Mouse (Mus musculus) gastrocnemius, adult 18-20 months (tissue): ENCODE results near the gene Lhx3. TPM values are rescaled to one million over a fixed set of nuclear protein-coding genes. Genes with fewer than 3 reads are reported as not detected.

ENCODE experiments used
- DNase-seq: peaks from one replicate; pipeline ENCODE4 v3.0.0; 2021; ENCODE audit warnings: low spot score
- total RNA-seq, 2 experiments: library from RNA; stranded (reverse); gene quantifications; 2 replicates each; pipeline ENCODE4 v1.2.3; 2021

Lhx3 gene
- total RNA-seq, 2 experiments from 2014 or later: not detected

DNA sequence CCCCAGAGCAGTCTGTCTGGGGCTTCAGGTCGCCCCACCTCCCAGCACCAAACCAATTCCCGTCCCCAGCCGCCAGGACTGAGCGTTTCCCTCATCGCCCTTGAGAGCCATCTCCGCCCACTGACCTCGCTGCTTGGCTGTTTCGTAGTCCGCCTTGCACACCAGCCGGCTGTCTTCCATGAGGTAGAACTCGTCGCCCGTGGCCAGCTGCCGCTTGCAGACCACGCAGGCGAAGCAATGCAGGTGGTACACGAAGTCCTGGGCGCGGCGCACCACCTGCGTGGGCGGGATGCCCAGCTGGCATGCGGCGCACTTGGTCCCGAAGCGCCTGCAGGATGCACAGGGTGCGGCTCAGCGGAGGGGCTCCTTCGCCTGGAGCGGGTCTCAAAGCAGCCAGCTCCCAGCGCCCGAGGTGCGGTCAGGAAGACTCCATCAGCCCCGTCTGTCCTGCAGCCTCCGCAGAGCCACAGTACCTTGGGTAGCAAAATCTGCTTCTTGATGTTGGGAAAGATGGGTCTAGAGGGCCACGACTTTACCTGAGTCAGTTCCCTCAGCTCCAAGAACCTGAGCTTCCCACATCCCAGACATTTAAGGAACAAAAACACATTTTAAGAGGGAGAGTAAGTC, 5.1 kb downstream of the Lhx3 start:
- DNase-seq: no peak

DNA sequence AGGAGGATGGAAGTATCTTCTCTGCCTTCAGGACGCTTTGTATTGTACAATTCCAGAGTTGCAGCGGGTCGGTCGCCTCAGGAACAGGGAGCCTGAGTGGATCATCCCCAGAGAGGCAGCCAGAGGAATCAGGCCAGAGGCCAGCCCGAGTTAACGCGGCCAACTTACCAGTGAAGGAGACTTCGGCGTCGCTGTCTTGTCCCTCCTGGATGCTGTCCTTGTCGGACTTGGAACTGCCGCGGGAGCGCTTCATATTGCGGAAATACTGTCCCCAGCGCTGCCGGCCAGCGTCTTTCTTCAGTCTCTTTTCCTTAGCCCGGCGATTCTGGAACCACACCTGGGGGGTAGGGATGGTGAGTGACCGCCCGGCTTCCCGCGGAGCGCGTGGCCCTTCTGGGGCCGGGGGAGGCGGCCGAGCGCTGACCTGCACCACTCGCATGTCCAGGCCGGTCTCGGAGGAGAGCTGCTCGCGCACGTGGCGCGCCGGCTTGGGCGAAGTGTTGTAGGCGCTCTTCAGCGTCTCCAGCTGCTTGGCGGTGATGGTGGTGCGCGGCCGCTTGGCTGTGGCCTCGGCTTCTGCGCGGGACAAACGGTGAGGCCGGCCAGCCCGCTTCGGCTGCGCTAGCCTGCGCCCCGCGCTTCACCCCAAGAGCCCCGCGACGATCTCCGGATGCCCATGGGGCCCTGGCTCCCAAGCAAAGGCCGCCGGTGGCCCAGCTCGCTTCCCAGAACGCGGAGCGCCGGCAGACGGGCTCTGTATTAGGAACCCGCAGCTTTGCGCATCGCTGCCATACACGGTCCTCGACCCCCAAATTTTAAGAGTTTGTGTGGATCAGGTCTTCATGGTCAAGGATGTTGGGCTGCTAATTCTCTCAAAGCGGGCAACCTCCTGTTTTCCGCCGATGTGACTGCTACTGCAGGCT, 5.9 kb downstream of the Lhx3 start:
- DNase-seq: no peak

- no peak for DNase-seq
Measured at GRCm38 (mm10) chr2:26198488-26198887, 9.6 kb downstream of the Lhx3 start.

- no peak for DNase-seq
Measured at GRCm38 (mm10) chr2:26194552-26195339, 13.3 kb downstream of the Lhx3 start.

DNA sequence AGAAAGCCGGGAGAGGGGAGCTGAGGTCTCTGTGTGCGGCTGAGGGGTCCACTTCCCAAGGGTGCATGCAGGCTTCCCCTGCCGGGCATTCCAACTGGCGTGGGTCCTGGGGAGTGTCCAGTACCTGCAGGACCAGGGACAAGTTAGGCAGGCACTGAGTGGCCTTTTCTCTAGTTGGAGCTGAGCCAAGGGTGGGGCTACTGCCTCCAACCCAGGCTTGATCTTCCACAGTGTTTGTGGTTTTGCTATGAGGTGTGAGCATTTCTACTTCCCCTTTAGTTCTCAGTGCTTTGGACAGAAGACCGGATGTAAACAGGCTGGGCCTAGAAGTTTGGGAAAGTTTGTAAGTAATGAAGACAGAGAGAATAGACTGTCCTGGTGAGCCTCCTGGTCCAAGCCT, 19.6 kb downstream of the Lhx3 start:
- no peak for DNase-seq

GRCm38 (mm10) chr2:26184352-26184751, 23.7 kb downstream of the Lhx3 start:
- no peak for DNase-seq

DNA sequence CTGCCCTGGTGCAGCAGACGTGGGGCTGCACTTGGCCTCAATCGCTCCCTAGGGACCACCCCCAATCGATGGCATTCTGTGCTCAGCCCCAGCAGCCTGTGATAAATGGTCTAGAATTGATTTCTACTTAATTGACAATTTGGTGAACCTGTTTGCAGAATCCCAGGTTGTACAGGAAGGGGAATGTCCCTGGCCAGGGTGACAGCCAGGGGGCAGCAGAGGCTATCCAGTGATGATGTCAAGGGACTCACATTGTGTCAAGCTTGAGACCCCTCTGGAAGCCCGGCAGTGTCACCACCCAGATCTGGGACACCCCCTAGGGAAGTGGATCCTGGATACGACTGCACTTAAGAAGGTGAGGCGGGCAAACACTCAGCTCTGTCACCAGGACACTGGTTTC, 25.4 kb downstream of the Lhx3 start:
- peak; percentile 10 for DNase-seq

GRCm38 (mm10) chr2:26177189-26177588, 30.9 kb downstream of the Lhx3 start:
- DNase-seq: no peak

- no peak for DNase-seq
Measured at GRCm38 (mm10) chr2:26176731-26177130, 31.4 kb downstream of the Lhx3 start.

DNA sequence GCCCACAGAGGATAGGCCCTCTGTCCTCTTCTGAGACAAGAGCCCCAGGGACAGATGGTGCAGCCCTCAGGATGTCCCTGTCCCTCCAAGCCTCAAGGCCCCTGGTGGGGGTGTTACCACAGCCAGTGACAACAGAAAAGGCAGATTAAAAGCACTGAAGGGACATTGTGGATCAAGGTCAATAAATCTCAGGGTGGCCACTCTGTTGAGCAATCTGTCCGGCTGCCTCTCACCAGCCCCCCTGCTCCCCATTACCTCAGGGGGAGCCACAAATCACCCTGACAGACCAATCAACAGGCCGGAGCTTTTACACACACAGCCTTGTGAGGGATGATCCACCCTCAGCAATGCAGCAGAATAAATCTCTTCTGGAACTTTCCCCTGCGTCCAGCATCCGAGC, 32.9 kb downstream of the Lhx3 start:
- DNase-seq: no peak

GRCm38 (mm10) chr2:26172166-26172565, 35.9 kb downstream of the Lhx3 start:
- DNase-seq: no peak

DNA sequence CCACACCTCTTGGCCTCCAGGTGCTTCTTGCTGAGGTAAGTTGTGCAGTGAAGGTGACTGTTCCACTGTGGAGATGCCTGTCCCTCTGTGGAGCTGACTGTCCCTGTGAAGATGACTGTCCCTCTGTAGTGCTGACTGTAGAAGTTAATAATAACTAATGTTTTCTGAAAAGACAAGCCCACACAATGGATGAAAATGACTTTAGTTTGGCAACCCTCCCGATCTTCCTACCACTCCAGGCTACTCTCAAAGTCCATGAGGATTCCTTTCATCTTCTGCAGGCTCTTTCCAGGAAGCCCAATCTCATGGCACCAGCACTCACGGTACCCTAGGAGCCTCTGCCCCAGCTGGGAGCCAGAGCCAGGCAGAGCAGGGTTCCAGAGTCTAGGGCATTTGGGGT, 37.7 kb downstream of the Lhx3 start:
- DNase-seq: no peak

DNA sequence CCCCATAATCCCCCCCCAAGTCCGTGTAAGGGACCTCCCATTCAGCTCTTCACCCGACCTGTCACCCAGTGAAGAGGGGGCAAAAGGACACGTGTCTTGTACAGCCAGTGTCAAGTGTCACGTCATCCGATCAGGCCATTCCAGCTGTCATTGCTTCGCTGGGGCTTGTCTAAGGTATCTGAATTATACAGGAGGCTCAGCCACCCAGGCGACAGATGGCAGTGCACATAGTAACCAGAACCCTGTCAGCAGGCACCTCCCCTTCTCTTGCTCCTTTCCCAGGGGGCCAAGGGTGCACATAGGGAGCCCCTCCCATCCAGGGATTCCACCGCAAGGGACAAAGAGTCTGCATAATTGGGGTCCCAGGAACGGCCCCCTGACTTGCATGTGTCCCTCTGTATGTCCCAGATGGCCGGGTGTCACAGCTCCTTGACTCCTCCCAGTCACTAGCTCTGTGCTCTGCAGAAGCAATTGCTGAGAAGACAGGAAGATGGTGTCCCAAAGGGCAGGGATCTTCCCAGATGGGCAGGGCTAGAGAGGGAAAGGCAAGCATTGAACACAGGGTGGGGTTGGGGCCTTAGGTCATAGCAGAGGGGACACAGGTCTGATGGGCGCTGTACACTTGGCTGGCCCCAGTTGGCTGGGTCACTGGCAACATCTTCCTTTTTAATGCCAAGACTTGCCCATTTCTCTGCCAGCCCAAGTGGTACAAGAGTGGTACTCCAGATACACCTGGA, 39.1 kb downstream of the Lhx3 start:
- no peak for DNase-seq

- DNase-seq: no peak
Measured at GRCm38 (mm10) chr2:26166890-26167289, 41.2 kb downstream of the Lhx3 start.

DNA sequence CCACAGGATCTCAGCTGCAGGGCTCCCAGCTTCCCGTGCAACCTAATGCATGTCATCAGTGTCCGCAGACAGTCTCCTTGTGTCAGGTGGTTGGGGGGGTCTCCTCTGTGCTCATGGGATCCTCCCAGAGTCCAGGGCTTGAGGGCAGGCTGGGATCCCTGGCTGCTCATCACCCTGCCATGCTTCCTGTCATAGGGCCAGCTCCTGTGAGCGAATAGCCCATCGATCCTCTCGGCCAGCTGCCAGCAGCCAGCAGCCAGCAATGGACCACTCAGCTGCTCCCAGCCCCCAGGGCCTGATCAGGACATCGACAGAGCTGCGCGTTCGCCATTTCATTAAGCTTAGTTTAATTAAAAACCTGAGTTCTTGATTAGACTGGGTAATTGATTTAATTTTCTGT, 50.0 kb downstream of the Lhx3 start:
- DNase-seq: no peak

DNA sequence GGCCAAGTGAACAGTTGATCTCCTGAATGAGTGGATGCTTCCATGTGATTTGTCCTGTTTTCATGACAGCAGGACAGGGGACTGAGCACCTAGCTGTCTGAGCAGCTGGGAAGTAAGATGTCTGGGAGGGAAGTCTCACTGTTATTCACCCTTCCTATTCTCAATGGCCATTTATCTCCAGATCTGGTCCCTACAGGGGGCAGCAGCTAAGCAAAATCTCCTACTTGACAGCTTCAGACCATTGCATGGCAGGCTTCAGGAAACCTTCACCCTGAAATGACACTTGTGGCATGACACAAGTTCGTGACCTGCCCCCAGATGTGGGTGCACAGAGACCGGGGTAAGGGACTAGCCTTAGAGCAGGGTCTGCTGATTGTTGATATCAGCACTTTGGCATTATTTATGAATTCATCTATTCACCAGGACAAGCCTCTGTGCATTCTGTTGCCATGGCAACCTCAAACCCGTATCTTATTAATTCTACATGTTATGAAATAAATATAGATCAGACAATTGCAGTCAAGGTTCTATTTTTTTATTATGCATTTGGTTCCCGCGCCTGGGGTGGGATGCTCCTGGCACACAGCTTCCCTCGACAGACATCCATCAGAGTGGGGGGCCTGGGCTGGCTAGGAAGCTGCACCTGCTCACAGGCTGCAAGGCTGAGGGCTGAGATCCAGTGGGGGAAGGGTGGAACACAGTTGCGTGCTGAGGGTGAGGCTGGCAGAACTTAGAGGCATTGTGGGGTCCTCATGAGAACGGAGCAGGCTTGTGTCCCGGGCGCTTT, 51.7 kb downstream of the Lhx3 start:
- DNase-seq: no peak

- DNase-seq: no peak
Measured at GRCm38 (mm10) chr2:26155737-26156136, 52.4 kb downstream of the Lhx3 start.

- DNase-seq: no peak
Measured at GRCm38 (mm10) chr2:26154586-26154985, 53.5 kb downstream of the Lhx3 start.

- no peak for DNase-seq
Measured at GRCm38 (mm10) chr2:26153909-26154340, 54.2 kb downstream of the Lhx3 start.

- DNase-seq: no peak
Measured at GRCm38 (mm10) chr2:26153295-26153694, 54.8 kb downstream of the Lhx3 start.
